Mouse (Mus musculus) kidney, postnatal 4 days (tissue): ENCODE results near the gene Leng1.

Experiments
- DNase-seq, 2 experiments: peaks; one replicate each; pipeline ENCODE4 v3.0.0; 2021; ENCODE audit warnings: mixed read lengths in 2 of 2

The Leng1 gene

GRCm38 (mm10) chr7:3629030-3629429 lies 36.6 kb downstream of the Leng1 start:
- DNase-seq = no peak

GRCm38 (mm10) chr7:3617242-3617995 lies 48.2 kb downstream of the Leng1 start, which contains the start of gene Ndufa3:
Gene Ndufa3, plus strand, starts transcription at chr7:3617373.
- DNase-seq = peak; percentile 87 to 93

GRCm38 (mm10) chr7:3616389-3617241 lies 49.0 kb downstream of the Leng1 start:
- DNase-seq = peak in 1 of 2 experiments; percentile 33

GRCm38 (mm10) chr7:3616057-3616388 lies 49.6 kb downstream of the Leng1 start, which contains the start of gene Oscar:
Gene Oscar, minus strand, starts transcription at chr7:3616157.
- no peak for DNase-seq

- no peak for DNase-seq
Measured at GRCm38 (mm10) chr7:3614021-3614420, 51.6 kb downstream of the Leng1 start.

- no peak for DNase-seq
Measured at GRCm38 (mm10) chr7:3611006-3611405, 54.6 kb downstream of the Leng1 start.

- DNase-seq = no peak
Measured at GRCm38 (mm10) chr7:3610437-3610836, 55.2 kb downstream of the Leng1 start.
